Mouse (Mus musculus) v-Abl transformed pro-B cells (cell line): ENCODE measurements around the gene Gm3594.
"Not testable (repeated sequence)": the region's sequence is repeated elsewhere in the genome, so short reads cannot be mapped to it uniquely, and the experiment has no call there.

Experiments used
- in situ Hi-C, 2 experiments: fragments of 400-800 bp; cut with MboI; formaldehyde crosslinking; loops; one replicate each; pipeline ENCODE4 v1.15.1; 2025; ENCODE audit not compliant: unreplicated experiment in 2 of 2

Gm3594 gene

GRCm38 (mm10) chr14:6444511-6444910, at the start of gene Gm3594:
Gene Gm3594, minus strand, starts transcription at chr14:6444611.
- in situ Hi-C loops: not testable (repeated sequence)

GRCm38 (mm10) chr14:6486331-6486730, 41.9 kb upstream of the Gm3594 start:
- in situ Hi-C loops: not testable (repeated sequence)

GRCm38 (mm10) chr14:6485541-6485940, 41.1 kb upstream of the Gm3594 start:
- in situ Hi-C loops: not testable (repeated sequence)

GRCm38 (mm10) chr14:6482126-6482525, 37.7 kb upstream of the Gm3594 start:
- in situ Hi-C loops: not testable (repeated sequence)

GRCm38 (mm10) chr14:6471856-6472255, 27.4 kb upstream of the Gm3594 start:
- in situ Hi-C loops: not testable (repeated sequence)

GRCm38 (mm10) chr14:6440774-6441173, 3.6 kb downstream of the Gm3594 start:
- in situ Hi-C loops: not testable (repeated sequence)

- in situ Hi-C loops: not testable (repeated sequence)
Measured at GRCm38 (mm10) chr14:6440206-6440605, 4.2 kb downstream of the Gm3594 start.

GRCm38 (mm10) chr14:6426766-6427165, 17.6 kb downstream of the Gm3594 start:
- in situ Hi-C loops: not testable (repeated sequence)

- in situ Hi-C loops: not testable (repeated sequence)
Measured at GRCm38 (mm10) chr14:6426353-6426752, 18.1 kb downstream of the Gm3594 start.

- in situ Hi-C loops: not testable (repeated sequence)
Measured at GRCm38 (mm10) chr14:6412382-6412781, 32.0 kb downstream of the Gm3594 start, which contains the start of gene Gm3591. Gene Gm3591, minus strand, starts transcription at chr14:6412482.

GRCm38 (mm10) chr14:6390219-6390618, 54.2 kb downstream of the Gm3594 start, which contains the start of gene Gm16440:
Gene Gm16440, minus strand, starts transcription at chr14:6390319.
- in situ Hi-C loops: not testable (repeated sequence)
